Mouse (Mus musculus) MEL (cell line): ENCODE measurements around the gene Rrm1.
"Not testable (repeated sequence)": the region's sequence is repeated elsewhere in the genome, so short reads cannot be mapped to it uniquely, and the experiment has no call there.

Experiments used
- CTCF ChIP-seq, 3 experiments: IDR thresholded peaks in 2 of 3; conservative IDR thresholded peaks in 1 of 3; 2 replicates each; pipeline ENCODE4 v1.5.1; 2011 to 2012; ENCODE audit warnings: low read length in 3 of 3, low read depth in 2 of 3, mild to moderate bottlenecking in 2 of 3, improper control_type of control experiment in 1 of 3, inconsistent platforms in 1 of 3, mixed read lengths in 1 of 3, moderate library complexity in 1 of 3; ENCODE audit not compliant: control insufficient read depth in 1 of 3, insufficient read depth in 1 of 3, poor library complexity in 1 of 3, severe bottlenecking in 1 of 3
- EP300 ChIP-seq, 2 experiments: IDR thresholded peaks; 2 replicates each; pipeline ENCODE4 v1.6.1; 2011; ENCODE audit warnings: improper control_type of control experiment in 2 of 2, low read length in 2 of 2, low read depth in 1 of 2, mild to moderate bottlenecking in 1 of 2
- GABPA ChIP-seq: IDR thresholded peaks from 2 replicates; pipeline ENCODE4 v1.6.1; 2012; ENCODE audit warnings: low read depth, mild to moderate bottlenecking, inconsistent platforms, low read length, improper control_type of control experiment, moderate library complexity
- MAX ChIP-seq: IDR thresholded peaks from 2 replicates; pipeline ENCODE4 v1.6.1; 2011; ENCODE audit warnings: low read length, improper control_type of control experiment
- MEF2A ChIP-seq: IDR thresholded peaks from 2 replicates; pipeline ENCODE4 v1.6.1; 2014; ENCODE audit warnings: low read depth, mild to moderate bottlenecking, inconsistent platforms, low read length, improper control_type of control experiment; ENCODE audit not compliant: poor library complexity, insufficient replicate concordance, severe bottlenecking; ENCODE audit errors: extremely low read depth
- MYC ChIP-seq: IDR thresholded peaks from 2 replicates; pipeline ENCODE4 v1.6.1; 2011; ENCODE audit warnings: low read depth, mild to moderate bottlenecking, low read length, improper control_type of control experiment, moderate library complexity
- NRF1 ChIP-seq: IDR thresholded peaks from 2 replicates; pipeline ENCODE4 v1.6.1; 2014; ENCODE audit warnings: low read depth, mild to moderate bottlenecking, inconsistent platforms, low read length, improper control_type of control experiment, moderate library complexity; ENCODE audit not compliant: poor library complexity, insufficient read depth, severe bottlenecking
- POLR2A ChIP-seq, 2 experiments: IDR thresholded peaks; 2 replicates each; pipeline ENCODE4 v1.6.1; 2011 to 2012; ENCODE audit warnings: low read length in 2 of 2, mild to moderate bottlenecking in 2 of 2, control low read depth in 1 of 2, improper control_type of control experiment in 1 of 2, low read depth in 1 of 2, moderate library complexity in 1 of 2; ENCODE audit not compliant: control insufficient read depth in 1 of 2, insufficient read depth in 1 of 2, poor library complexity in 1 of 2
- POLR2AphosphoS2 ChIP-seq: IDR thresholded peaks from 2 replicates; pipeline ENCODE4 v1.6.1; 2011; ENCODE audit warnings: low read length, improper control_type of control experiment
- POLR2AphosphoS5 ChIP-seq: IDR thresholded peaks from 2 replicates; pipeline ENCODE4 v1.6.1; 2012; ENCODE audit warnings: low read depth, borderline replicate concordance, mild to moderate bottlenecking, inconsistent platforms, low read length, moderate library complexity, mixed read lengths
- UBTF ChIP-seq: IDR thresholded peaks from 2 replicates; pipeline ENCODE4 v1.6.1; 2012; ENCODE audit warnings: low read depth, mild to moderate bottlenecking, inconsistent platforms, low read length, improper control_type of control experiment, moderate library complexity, borderline replicate concordance; ENCODE audit not compliant: insufficient read depth
- USF1 ChIP-seq: IDR thresholded peaks from 2 replicates; pipeline ENCODE4 v1.6.1; 2014; ENCODE audit warnings: low read depth, mild to moderate bottlenecking, inconsistent platforms, low read length, improper control_type of control experiment, moderate library complexity
- ZMIZ1 ChIP-seq: IDR thresholded peaks from 2 replicates; pipeline ENCODE4 v1.6.1; 2012; ENCODE audit warnings: low read depth, mild to moderate bottlenecking, inconsistent platforms, low read length, improper control_type of control experiment, moderate library complexity

- not testable (repeated sequence) for TF ChIP-seq UBTF; POLR2AphosphoS2; EP300 (IDR thresholded peaks at IDR 0.05; ENCODE audit: low read depth in 1 of 2, low read length in 2 of 2); CTCF (IDR thresholded peaks at IDR 0.05 in 2 of 3, conservative IDR thresholded peaks at IDR 0.05 in 1 of 3; ENCODE audit: control insufficient read depth in 1 of 3, insufficient read depth in 1 of 3, low read depth in 2 of 3, low read length in 3 of 3, poor library complexity in 1 of 3, severe bottlenecking in 1 of 3); POLR2AphosphoS5; POLR2A (IDR thresholded peaks at IDR 0.05; ENCODE audit: control insufficient read depth in 1 of 2, insufficient read depth in 1 of 2, low read depth in 1 of 2, low read length in 2 of 2, poor library complexity in 1 of 2); ZMIZ1; MYC; MEF2A; USF1; MAX; NRF1; GABPA
These were observed 26.2 kb upstream of the Rrm1 start for GRCm38 (mm10) chr7:102415272-102415671.
